Mouse (Mus musculus) embryonic fibroblast, embryonic 13.5 days (primary cell): ENCODE data around the gene Cand1.

ENCODE experiments used
- CTCF ChIP-seq: IDR thresholded peaks from 2 replicates; pipeline ENCODE4 v1.5.1; 2011; ENCODE audit warnings: mild to moderate bottlenecking, control low read depth, low read length, moderate library complexity, borderline replicate concordance; ENCODE audit not compliant: insufficient read depth
- POLR2A ChIP-seq: IDR thresholded peaks from 2 replicates; pipeline ENCODE4 v1.6.1; 2011; ENCODE audit warnings: low read depth, mild to moderate bottlenecking, control low read depth, low read length, moderate library complexity

GRCm38 (mm10) chr10:119149261-119149660 is 90.6 kb downstream of the Cand1 start:
- TF ChIP-seq CTCF (no peak), POLR2A (no peak)
